Mouse (Mus musculus): ENCODE measurements at regions not wholly inside any gene's neighbourhood (a gene's known extent, or its start where the extent isn't known, plus 50 kb on each side); places are given as distances from the start of the nearest gene placed in this dataset.

DNA sequence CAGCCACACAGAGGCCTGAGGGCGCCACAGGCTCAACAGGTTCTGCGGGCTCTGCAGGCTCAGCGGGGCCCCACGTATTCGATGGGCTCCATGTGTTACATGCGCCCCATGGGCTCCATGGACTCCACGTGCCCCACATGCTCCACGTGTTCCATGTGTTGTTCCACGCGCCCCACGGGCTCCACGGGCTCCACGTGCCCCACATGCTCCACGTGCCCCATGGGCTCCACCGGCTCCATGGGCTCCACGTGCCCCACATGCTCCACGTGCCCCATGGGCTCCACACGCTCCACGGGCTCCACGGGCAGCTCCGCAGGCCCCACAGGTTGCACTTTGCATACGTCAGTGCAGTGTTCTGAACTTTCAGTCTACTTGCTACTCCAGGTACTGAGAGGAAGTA is 114.0 kb upstream of the Map1b start:
- DNase-seq: no peak

GRCm38 (mm10) chr13:99625196-99625595 is 108.9 kb upstream of the Map1b start:
- DNase-seq: no peak

DNA sequence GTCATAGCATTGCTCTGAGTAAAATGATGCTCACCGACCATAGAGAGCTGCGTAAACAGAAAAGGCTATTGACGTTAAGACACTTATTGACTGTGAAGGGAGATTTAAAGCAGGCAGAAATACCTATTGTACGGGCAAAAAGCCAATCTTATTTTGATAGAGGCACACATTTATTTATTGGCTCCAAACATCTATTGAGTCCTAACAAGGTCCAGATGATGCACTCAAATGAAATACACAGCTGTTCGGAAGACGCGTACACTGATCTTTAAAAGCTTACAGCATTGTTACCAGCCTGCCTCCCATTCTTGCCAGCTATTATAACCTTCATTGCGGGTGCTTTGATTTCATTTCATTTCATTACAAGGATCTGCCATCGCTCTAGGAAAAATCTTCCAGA is 102.0 kb upstream of the Map1b start:
- DNase-seq: no peak

- DNase-seq: no peak
These were observed 101.1 kb upstream of the Map1b start for GRCm38 (mm10) chr13:99617457-99617856.

DNA sequence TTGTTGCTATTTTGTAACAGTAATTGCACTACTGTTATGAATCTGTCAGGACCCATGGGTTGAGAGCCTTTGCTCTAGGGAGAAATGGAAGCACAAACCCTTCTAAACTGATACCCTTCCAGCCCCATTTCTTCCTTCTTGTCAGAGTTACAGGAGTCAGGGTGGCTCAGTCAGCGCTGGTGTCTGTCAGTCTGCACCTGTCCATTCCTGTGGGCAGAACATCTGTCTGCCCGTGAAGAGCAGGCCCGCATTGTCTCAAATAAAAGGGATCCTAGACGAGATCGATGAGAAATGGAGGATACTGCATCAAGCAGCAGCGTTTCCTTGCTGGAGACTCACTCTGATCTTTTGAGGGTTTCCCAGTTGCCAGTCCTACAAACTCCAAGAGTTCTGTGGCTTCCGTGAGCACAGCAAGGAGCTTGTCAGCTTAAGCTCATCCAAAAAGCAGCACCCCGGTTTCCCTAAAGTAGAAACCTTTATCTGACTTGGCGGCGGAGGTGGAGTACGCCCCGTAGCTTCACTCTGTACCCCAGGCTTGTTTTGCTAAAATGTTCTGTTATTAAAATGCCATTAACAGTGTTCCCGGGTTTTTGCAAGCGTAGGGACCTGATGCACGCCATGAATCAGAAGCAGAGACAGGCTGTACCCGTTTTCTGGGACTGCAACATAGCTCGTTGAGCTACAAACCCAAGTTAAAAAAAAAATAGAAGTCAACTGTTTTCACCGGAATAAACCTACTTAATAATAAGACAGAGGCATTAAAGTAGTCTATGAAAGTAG is 95.6 kb upstream of the Map1b start:
- DNase-seq: no peak

DNA sequence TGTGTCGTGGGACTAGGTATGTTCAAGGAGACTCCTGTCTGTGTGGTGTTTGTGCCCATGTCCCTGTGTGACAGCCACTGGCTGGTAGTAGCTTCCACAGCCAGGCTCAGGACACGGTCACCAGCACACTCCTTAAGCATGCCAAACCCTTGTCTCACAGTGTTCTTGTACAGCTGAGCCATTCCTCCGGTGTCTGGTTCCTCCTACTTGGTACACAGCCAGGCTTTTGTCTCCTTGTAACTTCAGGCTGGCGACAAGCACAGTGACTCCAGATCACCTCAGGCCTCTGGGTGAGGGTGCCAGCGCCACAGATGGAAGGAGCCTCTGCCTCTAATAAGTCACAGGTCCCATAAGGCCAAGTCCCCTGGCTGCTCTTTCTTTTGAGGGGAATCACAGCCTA is 94.2 kb upstream of the Map1b start:
- peak; percentile 12 for DNase-seq

DNA sequence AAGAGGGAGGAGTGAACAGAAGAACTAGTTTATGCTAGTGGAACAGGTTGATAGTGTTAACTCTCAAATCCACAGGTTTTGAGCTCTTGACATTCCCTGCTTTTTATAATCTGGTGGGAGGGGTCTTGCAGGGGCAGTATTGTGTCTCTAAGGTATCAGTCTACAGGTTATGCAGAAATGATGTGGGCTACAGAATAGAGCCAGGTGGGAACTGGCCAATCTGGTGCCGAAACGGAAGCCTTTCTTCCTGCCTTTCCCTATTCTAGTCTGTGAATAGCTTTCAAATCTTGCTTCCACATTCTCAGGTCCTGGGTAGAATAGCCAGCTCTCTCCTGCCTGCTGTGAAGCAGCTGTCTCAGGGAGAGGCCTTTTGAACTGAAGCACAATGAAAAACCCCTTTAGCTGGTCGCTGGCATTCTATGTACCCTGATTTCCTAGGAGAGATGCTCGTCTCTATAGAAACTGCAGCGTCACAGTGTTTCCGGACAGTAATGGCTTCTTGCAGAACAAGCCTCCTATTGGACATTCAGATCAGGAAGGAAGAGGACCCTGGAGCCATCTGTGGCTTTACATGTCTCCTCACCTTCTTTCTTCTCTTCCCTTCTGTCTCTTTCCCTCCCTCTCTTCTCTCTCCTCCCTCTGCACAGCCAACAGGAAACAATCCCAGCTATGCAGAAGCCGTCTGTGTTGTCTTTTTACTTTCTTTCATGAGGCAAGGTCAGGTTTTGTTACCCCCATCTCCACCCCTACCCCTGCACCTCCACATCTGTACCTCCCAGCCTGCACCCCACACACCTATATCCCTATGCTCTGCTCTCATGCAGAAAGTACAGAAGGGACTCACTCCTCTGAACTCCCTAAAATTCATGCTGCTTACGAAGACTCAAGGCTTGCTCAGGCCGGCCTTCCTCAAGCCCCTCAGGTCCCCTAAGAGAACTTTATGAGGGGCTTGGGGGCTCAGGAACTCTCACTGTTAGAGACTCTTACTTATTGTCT is 93.1 kb upstream of the Map1b start:
- no peak for DNase-seq

DNA sequence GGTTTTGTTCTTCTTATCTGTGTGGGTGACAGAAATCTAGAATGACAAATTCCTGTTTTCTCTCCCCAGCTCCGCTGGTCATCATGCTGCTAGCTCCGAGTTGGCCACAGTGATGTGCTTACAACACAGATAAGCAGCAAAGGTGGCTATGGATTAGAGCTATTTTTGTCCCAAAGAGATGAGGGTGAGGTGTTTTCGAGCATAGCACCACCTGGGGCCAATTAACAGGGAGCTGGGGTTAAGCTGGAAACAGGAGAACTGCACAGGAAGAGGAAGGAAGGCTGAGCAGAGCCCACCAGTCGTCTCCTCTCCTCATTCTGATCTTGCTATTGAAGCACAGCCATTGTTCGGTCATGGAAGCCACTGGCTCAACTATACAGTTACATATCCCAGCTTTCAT is 92.3 kb upstream of the Map1b start:
- no peak for DNase-seq

DNA sequence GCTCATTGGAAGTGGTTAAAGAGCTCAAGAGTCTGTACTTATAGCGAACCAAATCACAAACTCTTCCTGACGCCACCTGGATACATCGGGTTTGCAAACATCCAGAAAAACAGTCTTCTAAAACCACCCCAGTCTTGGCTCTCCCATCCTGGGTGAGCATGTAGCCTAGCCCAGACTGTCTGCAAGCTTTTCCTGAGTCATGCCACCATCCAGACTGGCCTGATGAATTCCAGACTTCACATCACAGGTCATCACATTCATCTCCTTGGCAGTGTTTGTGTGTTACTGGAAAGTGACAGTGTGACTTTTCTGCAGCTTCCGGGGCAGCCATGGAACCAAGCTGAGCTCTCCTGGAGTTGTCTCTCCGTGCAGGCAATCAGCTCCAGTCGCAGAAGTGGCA is 90.9 kb upstream of the Map1b start:
- DNase-seq: no peak

GRCm38 (mm10) chr13:99606606-99606990 is 90.3 kb upstream of the Map1b start:
- no peak for DNase-seq

- no peak for DNase-seq
These were observed 89.7 kb upstream of the Map1b start for GRCm38 (mm10) chr13:99605866-99606605.

DNA sequence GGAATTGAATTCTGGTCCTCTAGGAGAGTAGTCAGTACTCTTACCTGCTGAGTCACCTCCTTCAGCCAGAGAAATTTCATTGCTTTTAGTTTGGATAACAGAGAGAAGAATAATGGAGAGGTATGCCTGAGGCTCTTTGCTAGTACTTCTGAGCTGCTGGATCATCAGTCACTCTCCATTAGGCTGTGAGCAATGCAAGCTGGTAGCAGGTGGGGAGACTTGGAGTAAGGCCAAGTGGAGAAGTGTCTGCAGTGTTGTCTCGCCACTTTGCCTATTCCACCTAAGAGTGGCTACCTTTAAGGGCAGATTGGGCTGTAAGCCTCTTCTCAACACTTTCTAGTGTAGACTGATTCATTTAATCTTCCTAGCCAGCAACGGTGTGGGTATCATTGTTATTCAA is 81.6 kb upstream of the Map1b start:
- no peak for DNase-seq

DNA sequence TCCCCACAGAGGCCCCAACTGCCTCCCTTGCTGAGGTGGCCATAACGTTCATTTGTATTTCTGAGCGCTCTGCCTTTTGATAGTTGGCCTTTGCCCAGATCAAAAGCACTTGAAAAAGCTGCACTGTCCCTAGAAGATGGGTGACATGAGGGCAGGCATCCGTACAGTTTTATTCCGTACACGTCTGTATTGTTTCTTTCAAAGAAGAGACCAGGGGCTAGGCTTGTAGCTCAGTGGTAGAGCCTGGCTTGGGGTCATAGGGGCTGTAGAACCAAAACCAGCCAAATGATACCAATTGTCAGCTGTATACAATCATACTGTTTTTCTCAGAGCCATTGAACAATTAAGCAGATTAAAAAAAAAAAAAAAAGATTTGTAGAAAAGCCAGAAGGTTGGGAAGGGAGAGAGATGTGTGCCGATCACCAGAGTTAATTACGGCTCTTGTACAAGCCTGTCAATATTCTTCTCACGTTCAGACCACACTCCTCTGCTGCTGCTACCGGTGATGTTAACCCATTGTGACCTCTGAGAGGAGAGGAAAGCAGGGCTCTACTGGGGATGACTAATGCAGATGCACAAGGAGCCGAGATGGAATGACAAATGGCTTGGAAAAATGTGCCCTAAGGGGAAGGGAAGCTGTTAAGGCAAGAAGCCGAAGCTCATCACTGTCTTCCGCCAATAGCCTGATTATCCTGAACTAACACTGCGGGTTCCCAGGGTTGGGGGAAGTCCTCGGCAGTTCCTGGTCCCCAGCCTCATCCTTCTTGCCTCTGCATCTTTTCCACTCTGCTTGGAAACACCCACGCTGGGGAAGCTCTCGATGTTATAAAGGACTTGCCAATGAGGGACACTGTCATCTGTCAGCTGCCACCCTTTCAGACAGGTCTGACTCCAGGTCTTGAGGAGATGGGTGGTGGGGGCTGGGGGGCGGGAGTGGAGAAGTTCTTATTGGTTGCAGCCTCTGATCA is 77.8 kb upstream of the Map1b start:
- no peak for DNase-seq

GRCm38 (mm10) chr13:99593243-99593635 is 76.9 kb upstream of the Map1b start:
- DNase-seq: no peak

DNA sequence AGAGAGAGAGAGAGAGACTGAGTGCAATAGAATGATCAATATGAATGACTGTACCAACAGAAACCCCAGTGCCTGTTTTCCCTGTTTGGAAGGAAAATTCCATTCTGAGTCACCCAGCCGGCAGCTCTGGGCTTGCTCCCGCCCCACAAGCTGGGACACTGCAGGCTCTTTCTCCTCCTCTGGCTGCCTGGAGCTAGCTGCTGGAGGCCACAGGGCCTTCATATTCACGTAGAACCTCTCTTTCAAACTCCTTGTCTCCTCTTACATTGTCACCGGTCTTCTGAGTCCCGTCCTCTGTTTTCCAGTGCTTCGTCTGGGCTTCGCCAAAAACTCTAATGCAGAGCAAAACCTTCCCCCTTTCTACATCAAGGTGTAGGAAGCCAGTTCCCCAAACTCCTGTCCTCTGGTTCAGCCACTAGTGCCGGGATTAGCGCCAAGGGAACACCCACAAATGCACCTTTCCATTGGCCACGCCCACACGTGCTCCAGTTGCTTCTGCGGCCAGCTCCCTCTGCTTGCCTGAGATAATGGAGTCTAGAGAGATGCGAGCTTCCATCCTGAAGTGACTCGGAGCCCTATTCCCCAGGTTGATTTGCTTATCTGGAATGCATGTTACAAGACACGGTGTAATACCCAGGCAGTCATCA is 76.4 kb upstream of the Map1b start:
- DNase-seq: peak; percentile 64

- DNase-seq: no peak
These were observed 72.3 kb upstream of the Map1b start for GRCm38 (mm10) chr13:99588646-99589045.

GRCm38 (mm10) chr13:99583841-99584240 is 67.5 kb upstream of the Map1b start:
- no peak for DNase-seq

GRCm38 (mm10) chr13:99580296-99580695 is 64.0 kb upstream of the Map1b start:
- no peak for DNase-seq

- DNase-seq: peak; percentile 36
These were observed 63.3 kb upstream of the Map1b start for GRCm38 (mm10) chr13:99579596-99580175.

- DNase-seq: peak; percentile 25
These were observed 61.3 kb upstream of the Map1b start for GRCm38 (mm10) chr13:99577686-99578085.

- no peak for DNase-seq
These were observed 56.7 kb upstream of the Map1b start for GRCm38 (mm10) chr13:99573021-99573420.

Measured in adrenal gland, postnatal 10 days (tissue).